Mouse (Mus musculus): Measurements from ENCODE around the gene Hoxa11.

Gene Hoxa11

DNA sequence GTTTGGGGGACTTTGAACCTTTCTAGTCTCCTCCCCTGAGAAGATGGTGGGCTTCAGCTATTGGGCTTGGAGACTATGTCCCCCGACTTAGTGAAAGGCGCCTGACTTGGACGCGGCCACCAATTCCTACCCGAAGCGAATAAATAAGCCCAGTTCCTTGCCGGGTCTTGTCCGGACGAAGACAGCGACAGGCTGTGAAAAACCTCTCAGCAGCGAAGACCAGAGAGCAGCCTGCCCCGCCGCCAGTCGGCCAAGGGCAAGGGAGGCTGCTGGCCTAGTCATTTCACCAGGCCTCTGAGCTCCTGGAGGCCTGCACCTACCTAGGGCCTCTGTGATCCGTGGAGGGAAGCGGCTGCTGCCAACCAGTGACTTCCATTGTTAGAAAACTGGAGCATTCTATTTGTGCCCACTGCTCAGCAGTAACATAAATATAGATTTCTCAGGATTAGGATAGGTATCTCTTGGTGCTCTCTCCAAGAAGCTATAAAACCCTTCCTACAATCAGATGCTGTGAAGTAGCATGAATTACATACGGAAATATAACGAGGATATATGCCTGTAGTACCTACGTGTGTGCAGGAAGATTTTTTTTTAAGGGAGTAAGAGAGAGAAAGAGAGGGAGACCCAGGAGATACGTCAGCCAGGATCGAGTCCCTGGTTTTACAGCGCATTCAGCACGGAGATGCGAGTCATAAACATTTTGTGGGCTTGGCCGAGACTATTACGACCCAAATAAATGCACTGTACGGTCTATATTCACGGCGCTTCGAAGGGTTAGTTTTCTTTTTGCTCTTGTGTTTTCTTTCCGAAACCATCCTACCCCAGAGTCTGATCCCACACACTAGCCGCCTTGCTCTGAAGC is 25.4 kb downstream of the Hoxa11 start:
- no peak for DNase-seq (ENCODE audit: low spot score in 2 of 2)

DNA sequence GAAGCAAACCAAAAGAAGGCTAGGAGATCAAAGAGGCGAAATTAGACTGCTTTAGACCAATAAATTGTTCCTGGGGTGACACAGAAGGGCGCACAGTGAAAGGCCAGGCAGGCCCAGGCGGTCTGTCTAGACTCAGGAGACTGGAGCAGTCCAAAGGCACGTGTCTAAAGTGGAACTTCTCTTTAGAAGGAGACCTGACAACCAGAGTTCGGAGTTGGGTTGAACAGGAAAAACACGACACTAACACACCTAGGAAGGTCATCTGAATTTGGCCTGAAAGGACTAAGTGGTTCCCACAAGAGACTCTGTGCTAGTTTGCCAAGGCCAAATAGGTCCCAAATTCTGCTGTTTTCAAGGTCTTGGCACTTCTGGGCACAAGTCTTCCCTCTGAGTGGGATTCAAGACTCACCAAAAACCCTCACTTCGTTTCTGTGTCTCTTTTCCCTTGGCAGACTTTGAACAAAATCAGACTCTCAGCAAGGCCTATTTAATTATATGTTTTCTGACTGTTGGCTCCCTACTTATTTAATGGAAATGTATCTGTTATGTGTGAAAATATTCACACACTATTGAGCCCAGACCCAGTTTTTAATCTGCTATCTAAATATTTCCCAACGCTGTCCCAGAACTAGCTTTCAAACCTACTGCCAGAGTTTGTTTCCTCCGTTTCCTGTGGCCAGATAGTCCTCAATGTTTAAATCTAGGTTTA is 26.2 kb downstream of the Hoxa11 start:
- DNase-seq (ENCODE audit: low spot score in 2 of 2) = no peak

DNA sequence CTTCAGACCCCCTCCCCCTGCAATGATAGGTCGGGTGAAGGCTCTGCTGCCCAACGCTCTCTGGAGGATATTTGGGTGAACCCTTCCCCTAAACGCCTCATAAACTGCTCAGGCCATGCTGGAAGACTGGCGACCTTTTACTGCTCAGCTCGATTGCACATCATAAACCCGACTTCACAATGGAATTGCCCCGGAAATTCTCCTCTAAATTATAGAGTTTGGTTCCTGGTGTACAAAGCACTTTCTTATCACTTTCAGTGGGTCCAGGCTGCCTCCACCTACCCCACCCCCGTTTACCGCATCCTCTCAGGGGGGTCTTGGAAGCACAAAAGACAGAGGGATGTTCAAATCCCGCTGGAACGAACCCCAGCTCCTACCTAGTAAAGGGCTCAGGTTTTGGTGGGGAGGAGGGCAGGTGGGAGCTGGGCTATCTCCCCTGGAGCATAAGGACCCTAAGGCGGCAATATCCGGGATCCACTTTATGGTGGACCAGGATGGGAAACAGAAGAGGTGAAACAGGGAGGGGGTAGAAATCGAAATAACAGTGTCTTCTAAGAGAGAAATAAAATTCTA is 26.9 kb downstream of the Hoxa11 start:
- DNase-seq (ENCODE audit: low spot score in 2 of 2) = no peak

DNA sequence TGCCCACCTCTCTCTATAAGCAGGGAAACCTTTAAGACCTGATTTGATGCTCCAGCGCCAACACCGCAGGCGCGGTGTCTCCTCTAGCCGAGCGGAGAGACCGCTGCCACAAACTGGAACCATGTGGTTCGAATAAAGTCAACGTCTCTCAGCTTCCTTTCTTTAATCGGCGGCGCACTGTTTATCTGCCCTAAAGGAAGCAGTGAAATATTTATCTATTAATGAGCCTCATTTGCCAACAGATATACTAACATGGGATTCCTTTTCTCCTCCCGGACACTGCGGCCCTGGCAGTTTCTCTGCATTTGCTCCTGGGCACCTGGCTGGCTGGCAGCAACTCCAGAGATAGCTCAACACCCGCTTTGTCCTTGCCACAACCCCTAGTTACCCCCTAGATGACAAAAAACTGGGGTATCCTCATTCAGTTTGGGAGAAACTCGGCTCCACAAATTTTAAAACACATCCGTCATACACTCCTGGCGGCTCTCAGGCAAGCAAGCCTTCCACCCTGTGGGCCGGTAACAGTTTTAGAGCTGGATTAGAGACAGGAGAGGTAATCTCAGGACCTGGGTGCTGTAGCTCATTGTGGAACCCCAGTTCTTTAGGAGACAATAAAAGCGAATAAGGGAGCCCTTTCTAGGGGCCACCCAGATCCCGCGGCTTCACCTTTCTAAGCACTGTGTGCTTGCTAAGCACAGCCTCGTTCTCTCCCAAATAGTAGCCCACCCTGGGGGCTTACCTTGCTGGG is 27.5 kb downstream of the Hoxa11 start:
- DNase-seq (ENCODE audit: low spot score in 2 of 2) = no peak

DNA sequence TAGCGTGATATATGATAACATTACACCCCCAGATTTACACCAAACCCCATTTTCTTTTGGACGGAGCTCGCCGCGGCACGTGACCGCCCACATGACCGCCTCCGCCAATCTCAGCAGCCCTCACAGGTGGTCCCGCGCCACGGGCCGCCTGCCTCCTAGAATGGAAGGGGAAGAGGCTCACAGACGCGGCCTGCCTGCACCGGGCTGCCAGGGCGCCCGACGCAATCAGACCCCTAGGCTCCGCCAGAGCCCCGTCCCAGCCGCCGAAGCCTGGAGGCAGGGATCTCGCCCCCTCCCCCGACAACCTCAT is 28.2 kb downstream of the Hoxa11 start:
- DNase-seq (ENCODE audit: low spot score in 2 of 2) = no peak

DNA sequence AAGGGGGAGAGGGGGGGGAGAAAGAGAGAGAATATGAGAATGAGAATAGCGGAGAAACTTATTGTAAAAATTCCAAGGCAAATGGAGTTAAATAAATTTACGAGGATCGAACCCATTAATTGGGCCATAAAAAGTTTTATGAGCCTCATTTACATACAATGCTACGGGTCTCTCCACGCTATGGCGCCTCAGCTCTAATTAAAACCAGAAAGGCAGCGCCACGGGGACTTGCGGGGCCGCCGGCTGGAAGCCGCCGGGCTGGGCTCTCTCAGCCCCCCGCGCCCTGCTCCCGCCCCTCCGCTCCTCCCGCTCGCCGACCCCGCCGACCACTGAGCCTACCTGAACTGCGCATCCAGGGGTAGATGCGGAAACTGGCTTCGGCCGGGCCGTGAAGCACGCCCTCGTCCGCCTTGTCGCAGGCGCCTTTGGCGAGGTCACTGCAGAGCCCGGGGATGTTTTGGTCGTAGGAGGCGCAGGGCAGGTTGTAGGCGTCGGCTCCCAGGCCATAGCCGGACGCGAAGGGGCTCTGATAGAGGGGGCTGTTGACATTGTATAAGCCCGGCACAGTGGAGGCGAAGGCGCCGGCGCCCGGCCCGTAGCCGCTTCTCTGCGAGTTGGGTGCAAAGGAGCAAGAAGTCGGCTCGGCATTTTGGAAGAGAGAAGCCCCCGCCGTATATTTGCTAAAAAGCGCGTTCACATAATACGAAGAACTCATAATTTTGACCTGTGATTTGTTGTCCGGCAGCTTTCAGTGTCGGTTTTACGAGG is 28.7 kb downstream of the Hoxa11 start:
- DNase-seq (ENCODE audit: low spot score in 2 of 2) = no peak

DNA sequence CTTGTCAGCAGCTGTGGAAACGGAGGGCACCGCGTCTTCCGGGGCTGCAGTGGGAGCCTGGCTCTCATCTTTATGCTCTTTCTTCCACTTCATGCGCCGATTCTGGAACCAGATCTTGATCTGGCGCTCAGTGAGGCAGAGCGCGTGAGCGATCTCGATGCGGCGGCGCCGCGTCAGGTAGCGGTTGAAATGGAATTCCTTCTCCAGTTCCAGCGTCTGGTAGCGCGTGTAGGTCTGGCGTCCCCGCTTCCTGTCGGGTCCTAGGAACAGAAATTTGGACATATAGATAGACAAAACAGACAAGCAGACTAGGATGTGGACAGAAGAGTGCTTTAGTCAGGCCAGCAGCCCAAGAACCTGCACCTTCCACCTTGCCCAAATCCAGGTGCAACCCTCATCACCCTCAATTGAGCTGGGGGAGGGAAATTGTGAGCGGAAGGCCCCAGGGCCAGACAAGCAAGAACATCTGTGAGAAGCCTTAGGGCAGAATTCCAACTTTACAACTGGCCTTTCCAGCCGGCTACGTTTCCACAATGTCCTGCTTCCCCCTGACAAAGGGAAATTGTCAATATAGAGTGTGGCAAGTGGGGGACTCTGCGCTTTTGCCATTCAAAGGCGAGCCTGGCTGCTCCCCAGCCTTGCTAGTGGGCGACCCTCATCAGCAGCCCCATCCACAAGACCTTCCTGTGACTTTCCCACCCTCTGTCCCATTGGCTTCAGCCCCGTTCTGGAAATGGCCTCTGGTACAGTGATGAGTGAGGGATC is 29.7 kb downstream of the Hoxa11 start:
- DNase-seq (ENCODE audit: low spot score in 2 of 2) = no peak

DNA sequence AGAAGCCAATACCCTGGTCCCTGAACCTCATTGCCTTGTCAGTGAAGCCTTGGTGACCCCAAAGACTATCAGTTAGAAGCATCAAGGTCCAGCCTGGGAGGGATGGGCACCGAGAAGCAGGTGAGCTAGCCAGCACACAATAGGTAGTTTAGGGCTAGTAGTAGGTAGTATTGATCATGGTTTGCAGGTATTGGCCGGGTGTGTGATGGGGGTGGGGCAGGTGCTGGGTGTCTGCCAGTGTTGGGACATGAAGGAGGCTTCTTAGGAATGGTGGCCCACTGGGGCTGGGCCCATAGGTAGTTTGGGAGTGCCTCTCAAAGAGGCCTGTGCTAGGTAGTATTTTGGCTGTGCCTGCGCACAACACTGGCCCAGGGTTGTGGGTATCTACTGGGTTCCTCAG is 30.5 kb downstream of the Hoxa11 start:
- DNase-seq (ENCODE audit: low spot score in 2 of 2) = no peak

DNA sequence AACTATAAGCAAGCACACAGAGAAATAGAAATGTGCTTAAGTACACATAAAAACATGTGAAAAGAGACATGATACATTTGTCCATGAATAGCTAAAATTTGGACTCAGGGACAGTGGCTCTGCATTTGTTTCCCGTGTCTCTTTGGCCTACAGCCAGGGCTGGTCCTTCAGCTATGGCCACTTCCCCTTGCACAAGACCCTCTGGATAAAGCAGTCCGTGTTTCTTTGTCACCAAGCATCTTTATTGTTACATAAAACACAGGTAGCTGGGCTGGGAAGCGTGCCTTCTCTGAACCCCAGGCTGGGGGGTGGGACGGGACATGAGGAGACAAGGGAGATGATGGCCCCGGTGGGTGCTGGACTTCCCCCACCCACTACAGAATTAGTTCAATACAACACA is 31.3 kb downstream of the Hoxa11 start:
- no peak for DNase-seq (ENCODE audit: low spot score in 2 of 2)

DNA sequence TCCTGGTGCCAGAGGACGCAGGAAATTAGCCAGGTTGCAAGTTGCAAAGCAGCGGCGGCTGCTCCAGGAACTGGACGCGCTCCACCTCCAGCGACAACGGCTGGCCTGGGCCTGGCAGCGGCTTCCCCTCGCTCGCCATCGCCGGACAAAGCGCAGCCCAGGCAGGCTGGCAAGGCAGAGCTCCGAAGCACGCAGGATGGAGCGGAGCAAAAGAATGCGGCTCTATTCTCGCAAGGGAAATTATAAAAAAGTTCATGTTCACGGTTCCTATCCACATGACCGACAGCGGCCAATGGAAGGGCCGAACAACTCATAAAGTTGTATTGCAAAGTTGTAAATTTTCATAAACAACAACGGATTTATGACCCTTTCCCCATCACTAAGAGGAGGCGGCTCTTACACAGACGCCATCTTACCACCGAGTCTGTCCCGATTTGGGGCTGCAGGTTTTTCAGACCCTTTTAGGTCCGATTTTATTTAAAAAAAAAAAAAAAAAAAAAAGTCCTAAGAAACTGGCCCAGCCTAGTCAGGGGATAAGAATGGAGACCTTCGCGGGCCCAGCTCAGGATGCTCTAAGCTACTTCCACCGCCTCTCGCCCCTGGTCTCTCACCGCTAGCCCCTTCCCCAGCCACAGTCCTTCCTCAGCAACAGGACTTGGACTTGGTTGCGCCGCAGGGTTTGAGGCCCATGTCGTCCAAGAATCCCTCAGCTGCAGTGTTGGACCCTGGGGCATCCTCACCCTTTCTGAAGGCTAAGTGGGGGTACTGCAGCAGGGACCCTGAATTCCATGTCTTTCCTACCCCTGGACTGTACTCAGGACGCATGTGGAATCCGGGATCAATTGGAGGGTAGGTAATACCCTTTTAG is 32.3 kb downstream of the Hoxa11 start, which contains the start of the genes Hoxa3 and Gm28308:
Gene Hoxa3 (minus strand): TSS at position 218 of the 868 bp plus-strand sequence.
Gene Gm28308 (minus strand): TSS at position 221 of the 868 bp plus-strand sequence.
- no peak for DNase-seq (ENCODE audit: low spot score in 2 of 2)

DNA sequence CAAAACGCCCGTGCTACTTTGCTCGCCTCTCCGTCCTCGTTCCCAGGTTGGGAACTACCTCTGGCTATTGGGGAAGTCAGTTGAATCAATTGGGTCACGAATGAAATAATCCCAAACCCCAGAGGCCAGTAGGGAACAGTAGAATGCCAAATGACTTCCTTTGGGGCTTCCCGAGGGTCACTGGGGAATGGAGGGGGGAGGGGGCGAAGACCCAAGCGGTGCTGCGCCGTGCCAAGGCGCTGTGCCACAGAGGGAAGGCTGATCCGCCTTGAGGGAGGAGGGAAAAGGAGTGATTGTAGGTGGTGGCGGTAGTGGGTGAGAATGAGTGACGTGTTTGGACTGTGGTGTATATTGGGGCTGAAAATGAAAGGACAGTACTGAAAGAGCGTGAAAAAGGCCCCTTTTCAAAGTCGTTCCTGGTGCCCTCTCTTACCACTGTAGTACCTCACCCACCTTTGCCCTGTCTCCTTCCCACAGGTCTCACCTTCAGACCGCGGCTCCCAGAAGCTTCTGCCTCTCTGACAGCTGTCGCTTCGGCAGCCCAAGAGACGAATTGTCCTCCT is 33.0 kb downstream of the Hoxa11 start:
- no peak for DNase-seq (ENCODE audit: low spot score in 2 of 2)

DNA sequence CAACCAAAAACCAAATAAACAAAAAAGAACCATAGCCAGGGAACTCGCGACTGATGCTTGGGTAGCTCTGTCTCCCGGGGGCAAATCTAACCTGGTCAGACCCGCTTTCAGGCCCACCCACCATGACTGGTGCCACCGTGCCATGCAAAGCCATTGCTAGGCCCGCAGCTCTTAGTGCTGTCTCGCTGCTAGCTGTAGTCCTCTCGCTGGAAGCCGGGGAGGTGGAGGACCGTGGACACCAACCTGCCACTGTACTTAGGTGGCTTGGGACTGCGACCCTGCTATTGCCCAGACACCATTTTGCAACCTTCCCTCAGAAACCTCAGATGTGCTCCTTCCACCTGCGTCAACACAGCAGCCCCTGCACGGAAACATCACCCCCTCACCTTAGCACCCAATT is 33.6 kb downstream of the Hoxa11 start:
- DNase-seq (ENCODE audit: low spot score in 2 of 2) = no peak

DNA sequence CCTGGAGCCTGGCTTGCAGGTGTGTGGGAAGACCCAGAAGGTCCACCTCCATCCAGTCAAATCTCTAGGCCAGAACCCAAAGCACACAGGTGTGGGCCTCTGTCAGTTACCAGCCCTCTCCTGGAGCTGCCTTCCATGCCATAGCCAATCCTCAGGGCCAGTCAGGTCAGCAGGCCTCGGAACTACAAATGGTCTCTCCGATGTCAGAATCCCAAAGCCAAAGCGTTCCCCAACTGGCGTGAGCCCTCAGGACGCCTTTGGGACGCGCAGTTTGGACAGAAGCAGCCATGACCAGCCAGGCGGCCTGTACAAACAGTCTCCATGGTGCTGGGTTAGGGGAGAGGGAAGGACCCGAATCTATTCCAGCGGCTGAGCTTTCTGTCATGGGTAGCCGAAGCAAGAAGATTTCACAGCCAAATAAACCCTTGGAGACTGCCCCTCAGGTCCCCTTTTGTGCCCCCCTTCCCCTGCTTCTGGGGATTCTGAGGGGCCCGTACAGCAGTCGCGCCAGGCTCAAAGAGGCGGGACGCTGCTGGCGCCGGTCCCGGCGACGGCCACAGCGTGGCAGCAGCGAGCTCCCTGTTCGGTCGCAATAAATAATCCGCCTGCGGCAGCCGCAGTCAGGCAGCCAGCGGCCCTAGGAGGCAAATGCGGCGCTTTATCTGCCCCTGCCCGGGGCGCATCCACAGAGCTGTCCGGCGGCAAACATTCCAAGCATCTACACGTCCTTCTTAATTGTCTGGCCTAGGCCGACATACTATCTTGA is 34.3 kb downstream of the Hoxa11 start:
- DNase-seq (ENCODE audit: low spot score in 2 of 2) = peak in 1 of 2 experiments; percentile 67

DNA sequence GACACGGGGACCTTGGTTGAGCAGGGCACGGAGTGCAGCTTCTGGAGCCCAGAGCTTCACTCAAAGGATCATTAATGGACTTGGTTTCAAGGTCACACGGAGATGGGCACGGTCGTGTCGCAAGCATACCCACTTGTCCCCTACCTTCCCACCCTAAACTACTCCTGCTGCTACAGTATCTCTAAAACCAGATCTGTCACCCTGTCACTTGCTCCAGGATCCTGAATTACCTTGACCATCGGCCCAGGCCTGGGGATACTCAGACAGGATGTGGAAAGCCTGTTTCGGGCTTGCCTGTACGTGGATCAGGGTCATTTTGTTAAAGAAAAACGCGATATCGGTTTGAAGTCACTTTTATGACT is 35.9 kb downstream of the Hoxa11 start:
- DNase-seq (ENCODE audit: low spot score in 2 of 2) = no peak

DNA sequence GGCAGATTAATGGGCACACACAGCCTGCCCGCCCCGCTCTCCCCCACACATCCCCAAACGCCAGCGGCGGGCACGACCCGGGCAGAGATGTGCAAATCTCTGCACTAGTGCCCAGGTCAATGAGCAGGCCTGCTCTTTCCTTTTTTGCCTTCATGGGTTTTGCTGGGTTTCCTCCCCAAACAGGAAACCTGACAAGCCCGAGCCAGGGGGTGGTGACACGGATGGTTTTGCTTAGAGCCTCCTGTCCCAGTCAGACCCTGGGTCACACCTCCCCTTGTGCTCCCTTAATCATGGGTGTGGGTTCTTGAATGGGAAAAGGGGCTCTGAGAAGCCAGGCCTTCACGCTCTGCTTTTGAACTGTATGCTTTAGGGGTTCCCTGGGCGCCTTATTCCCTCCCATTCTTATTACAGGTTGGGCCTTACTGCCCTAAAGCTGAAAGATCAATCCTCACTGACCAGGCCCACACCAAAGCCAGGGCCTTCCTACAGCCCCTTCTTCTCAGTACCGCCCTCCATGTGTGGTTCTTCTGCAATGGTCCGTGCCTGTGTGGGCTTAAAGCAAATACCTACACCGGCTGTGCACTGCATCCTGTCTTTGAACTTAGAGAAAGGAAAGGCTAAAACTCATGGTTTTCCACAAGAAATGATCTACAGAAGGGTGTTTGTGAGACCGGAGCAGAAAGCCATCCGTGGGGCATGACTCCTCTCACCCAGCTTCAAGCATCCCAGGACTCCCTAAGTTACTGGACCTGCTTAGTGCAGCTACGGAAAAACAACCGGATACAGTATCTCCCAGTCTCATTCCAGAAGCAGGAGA is 36.5 kb downstream of the Hoxa11 start:
- DNase-seq (ENCODE audit: low spot score in 2 of 2) = no peak

DNA sequence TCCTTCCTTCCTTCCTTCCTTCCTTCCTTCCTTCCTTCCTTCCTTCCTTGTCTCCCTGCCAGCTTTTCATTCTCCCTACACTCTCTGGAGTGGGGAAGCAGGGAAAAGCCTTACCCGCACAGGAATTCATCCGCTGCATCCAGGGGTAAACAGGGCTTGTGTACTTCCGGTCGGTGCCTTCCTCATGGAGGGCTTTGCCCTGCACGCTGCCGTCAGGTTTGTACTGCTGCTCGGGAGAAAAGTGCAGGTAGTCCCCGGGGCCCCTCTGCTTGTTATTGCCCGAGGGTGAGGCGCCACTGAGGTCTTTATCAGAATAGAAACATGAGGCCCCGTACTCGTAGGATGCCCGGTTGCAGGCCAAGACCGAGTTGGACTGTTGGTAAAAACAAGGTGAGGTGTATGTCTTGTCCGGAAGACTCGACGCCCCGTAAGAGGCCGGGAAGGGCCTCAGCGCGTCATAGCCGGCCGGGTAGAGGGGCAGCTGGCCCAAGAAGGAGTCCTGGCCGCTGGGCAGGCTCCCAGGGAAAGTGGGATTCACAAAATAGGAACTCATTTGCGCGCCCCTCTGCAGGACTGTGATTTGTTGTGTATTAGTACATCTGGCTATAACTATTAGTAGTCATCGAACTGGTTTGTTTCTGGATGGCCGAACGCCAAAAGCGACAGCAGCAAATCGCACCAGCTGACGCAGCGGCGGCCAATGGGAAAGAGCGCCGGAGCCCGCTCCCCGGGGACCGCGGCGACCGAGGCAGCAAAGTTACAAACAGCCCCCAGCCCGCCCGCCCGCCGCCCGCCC is 37.3 kb downstream of the Hoxa11 start, which contains the start of gene Hoxa6:
Gene Hoxa6 (minus strand): TSS at position 651 of the 796 bp plus-strand sequence.
- DNase-seq (ENCODE audit: low spot score in 2 of 2) = no peak

DNA sequence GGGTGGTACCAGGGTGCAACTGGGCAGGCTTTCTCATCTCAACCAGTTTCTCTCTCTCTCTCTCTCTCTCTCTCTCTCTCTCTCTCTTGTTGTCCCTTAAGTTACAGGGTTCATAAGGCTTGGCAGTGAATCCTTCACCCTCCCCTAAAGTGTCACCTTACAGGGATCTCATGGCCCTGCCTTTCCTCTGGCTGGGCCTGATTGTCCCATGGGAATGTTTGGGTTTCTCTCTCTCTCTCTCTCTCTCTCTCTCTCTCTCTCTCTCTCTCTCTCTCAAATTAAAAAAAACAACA is 38.0 kb downstream of the Hoxa11 start:
- DNase-seq (ENCODE audit: low spot score in 2 of 2) = no peak
